Mouse (Mus musculus) brain, embryonic 18.5 days (tissue): ENCODE results near the gene Ubac2.

Experiments
- DNase-seq: peaks from one replicate; pipeline ENCODE4 v3.0.0-alpha.2; 2012; ENCODE audit warnings: low read depth, low spot score

Ubac2 gene

GRCm38 (mm10) chr14:121894511-121895135, 16.2 kb downstream of the Ubac2 start:
- no peak for DNase-seq

DNA sequence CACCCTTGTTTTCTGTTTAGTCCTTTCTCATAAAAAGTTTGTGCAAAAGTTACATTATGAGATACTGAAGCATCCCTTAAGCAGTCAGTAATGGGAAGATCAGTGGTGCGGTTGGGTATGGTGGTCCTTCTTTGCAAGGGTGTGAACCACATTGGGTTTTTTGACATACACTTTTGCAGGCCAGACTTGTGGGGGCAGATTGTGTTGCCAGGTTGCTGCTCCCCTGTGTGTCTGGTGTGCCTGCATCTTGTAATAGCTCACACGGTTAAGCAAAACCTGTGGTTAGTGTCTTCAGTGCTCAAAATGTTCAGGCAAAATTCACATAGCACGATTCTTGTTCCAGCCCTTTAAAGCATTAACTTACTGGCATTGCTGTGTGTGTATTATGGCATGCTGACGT, 16.9 kb downstream of the Ubac2 start:
- no peak for DNase-seq

- DNase-seq: no peak
Observed at GRCm38 (mm10) chr14:121896126-121897090, 18.0 kb downstream of the Ubac2 start.

DNA sequence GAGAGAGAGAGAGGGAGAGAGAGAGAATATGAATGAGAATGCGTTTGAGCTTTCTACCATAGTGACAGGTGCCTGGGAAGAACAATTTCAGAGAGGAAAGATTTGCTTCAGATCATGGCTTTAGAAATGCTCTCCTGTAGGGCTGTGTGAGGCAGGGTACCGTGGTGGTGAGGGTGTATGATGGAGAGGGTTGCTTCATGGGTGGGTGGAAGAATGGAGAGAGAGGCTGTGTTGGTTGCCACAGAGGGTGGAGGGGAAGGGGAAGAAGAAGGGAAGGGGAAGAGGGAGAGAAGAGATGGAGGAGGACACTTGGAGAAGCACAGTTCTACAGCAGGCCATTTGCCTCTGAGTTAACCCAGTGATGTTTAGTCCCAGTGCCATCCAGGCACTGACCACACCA, 19.4 kb downstream of the Ubac2 start:
- DNase-seq: no peak

- no peak for DNase-seq
Observed at GRCm38 (mm10) chr14:121898509-121898908, 20.1 kb downstream of the Ubac2 start.

GRCm38 (mm10) chr14:121899071-121899470, 20.7 kb downstream of the Ubac2 start:
- no peak for DNase-seq

DNA sequence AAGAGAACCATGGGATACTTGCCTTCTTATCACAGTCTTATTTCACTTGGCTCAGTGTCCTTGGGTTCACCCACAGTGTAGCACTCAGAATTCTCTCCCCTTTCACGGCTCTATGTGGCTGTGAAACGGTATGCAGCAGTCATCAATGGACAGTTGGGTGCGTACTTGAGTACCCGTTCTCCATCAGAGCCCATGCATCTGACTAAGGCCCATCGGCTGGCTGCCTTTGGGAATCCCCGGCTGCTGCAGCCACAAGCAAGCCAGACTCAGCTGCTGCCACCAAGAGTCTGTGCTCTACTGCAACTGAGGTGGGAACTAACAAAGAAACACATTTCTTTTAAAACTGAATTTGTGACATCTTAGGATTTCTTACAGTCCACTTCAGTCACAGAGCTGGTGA, 23.1 kb downstream of the Ubac2 start:
- DNase-seq: no peak

- DNase-seq: no peak
Observed at GRCm38 (mm10) chr14:121903381-121903876, 25.0 kb downstream of the Ubac2 start.

DNA sequence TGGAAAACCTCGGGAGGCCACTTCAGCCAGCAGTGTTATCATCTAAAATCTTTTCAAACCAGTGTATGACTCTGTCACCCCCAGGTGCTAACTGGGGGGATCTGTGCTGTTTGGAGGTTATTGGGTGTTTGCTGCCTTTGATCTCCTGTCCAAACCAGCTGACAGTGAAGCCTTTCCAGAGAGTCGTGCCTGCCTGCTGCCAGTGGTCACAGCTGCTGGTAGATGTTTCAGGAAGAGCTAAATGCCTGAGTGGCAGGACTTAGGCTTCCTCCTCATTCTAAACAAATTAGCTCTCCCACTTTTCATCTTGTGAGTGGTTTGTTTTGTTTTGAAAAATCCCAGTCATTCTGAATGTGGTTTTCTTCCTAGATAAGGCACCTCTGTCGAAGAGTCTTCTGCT, 26.3 kb downstream of the Ubac2 start:
- DNase-seq: no peak

- no peak for DNase-seq
Observed at GRCm38 (mm10) chr14:121906341-121906991, 28.0 kb downstream of the Ubac2 start.

GRCm38 (mm10) chr14:121906992-121907681, 28.7 kb downstream of the Ubac2 start:
- DNase-seq: no peak

DNA sequence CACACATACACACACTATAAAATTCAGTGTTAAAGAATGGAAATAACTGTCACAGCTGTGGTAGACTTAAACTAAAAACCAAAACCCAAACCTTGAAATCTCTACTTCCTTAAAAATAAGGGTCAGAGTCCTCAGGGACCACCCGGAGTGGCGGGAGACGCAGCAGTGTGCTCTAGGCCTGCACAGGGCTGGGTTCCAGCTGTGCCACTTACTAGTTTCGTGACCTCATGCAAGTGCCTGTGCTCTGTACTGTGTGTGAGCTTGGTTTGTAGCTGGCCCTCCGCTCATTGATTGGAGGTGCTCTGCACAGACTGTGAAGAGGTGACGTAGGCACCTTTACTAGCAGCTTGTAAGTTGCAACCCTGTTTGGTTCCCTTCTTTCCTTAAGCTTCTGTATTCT, 31.4 kb downstream of the Ubac2 start:
- no peak for DNase-seq

- no peak for DNase-seq
Observed at GRCm38 (mm10) chr14:121912501-121912900, 34.1 kb downstream of the Ubac2 start.

DNA sequence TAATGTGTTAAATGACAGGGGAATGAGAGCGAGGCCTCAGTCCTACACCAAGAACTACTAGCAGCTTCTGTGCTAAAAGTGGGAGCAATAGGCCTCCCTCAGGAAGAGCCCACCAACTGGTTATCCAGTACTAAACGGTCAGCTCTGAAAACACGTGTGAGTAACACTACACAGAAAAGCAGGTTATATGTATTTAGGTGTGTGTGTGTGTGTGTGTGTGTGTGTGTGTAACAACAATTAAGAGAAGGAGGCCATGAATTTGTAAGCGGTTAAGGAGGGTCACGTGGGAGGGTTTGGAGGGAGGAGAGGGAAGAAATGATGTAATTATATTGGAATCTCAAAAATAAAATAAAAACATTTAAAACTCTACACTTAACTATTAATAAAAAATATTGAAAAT, 36.7 kb downstream of the Ubac2 start:
- DNase-seq: no peak

DNA sequence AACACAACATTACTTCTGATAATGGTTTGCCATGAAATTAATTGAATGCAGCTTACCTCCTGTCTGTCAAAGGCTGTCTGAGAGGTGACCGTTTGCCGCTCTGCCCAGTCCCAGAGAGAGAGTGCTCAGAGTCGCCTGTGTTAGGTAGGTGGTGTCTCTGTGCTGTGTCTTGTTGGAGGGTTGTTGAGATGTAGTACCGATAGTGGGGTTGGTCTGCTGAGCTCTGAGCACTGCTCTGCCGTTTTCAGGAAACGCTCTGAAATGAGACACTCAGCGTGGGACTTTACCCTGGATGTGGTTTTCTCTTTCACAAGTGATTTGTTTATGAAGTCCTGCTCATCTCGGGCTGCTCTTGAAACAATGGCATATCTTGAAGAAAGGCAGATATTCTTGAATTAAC, 37.2 kb downstream of the Ubac2 start, which contains the start of gene Gpr18:
Gene Gpr18 (minus strand): TSS at position 161 of the 400 bp plus-strand sequence.
- no peak for DNase-seq

GRCm38 (mm10) chr14:121916311-121917094, 38.1 kb downstream of the Ubac2 start:
- DNase-seq: no peak

GRCm38 (mm10) chr14:121918266-121918665, 39.8 kb downstream of the Ubac2 start:
- no peak for DNase-seq

GRCm38 (mm10) chr14:121919752-121920151, 41.3 kb downstream of the Ubac2 start:
- no peak for DNase-seq

DNA sequence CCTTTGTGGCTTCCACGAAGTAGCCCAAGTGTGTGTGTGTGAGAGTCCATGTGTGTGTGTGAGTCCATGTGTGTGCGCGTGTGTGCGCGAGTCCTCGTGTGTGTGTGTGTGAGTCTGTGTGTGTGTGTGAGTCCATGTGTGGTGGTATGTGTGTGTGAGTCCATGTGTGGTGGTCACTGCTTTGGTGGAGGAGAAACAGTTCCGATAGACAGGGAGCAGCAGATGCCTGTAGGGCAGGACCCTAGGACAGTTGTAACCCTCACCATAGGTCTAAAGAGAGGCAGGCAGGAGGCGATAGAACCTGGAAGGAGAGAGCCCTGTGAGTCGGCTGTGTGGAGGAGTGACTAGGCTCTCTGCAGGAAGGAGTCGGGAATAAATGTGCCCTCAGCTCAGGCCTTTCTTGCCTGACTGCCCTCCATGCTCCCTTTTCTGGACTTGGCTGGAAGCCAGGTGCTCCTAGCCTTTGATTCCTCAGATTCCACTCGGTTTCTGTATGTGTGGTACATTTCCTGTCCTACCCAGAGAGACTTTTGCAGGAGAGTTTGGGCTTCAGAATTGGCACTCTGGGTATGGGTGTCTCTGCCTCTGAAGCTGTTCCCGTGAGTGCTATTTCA, 42.2 kb downstream of the Ubac2 start:
- no peak for DNase-seq

DNA sequence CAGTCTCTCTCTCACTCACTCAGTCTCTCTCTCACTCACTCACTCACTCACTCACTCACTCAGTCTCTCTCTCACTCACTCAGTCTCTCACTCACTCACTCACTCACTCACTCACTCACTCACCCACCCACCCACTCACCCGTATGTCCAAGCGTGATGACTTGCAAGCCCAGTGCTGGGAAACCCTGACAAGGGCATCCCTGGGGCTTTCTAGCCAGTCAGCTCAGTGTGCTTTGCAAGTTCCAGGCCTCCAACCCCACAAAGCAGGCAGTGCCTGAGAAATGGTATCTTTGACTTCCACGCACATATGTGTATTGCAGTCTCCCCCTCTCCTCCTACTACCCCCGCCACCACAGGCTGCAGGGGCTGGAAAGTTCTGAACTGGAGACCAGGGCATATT, 43.6 kb downstream of the Ubac2 start:
- no peak for DNase-seq
